Mouse (Mus musculus) 3T3-L1 (cell line): Measurements from ENCODE around the gene Cript.
"Not testable (repeated sequence)": the region's sequence is repeated elsewhere in the genome, so short reads cannot be mapped to it uniquely, and the experiment has no call there.

Source experiments
- DNase-seq: peaks from one replicate; pipeline ENCODE4 v3.0.0-alpha.2; 2015; ENCODE audit warnings: low read depth, low spot score

Cript gene

DNA sequence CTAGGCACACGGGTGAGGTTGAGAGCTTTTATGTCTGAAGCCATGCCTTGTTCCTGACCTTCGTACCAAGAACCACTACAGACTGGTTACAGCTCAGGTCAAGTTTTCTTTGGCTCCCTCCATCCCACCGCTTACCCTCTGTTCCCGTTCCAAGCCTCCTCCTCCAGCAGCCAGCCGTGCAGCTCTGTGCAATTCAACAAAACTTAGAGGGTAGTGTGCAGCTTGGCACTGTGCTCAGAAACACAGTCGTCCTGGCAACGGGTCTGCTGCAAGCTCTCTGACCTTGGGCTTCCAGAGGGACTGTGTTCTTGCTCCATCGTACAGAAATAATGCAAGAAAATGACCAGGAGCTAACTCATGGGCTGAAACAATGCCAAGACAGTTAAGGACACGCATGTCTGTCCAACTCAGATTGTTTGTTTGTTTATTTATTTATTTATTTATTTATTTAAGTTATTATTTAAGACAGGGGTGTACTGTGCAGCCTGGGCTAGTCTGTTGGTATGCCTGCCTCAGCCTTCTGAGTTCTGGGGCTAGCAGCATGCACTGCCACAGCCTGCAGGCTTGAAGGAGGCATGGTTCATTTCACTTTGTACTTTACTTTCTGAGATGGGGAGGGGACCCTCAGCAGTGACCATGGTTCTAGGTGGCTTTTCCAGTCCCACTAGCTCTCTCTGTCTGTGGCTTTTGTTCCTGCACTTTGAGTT is 25.3 kb downstream of the Cript start:
- no peak for DNase-seq

DNA sequence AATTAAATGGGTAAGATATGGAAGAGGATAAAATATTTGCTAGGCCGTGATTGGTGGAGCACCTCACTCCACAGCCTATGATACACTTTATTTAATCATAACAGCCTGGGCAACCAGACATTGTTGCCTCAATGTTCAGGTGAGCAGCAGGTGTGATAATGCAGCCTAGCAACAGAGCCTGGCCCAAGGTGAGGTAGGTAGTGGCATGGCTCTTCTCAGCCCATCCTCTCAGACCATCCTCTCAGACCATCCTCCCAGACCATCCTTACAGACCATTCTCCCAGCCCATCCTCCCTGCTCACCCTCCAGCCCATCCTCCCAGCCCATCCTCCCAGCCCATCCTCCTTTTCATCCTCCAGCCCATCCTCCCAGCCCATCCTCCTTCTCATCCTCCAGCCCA is 26.3 kb downstream of the Cript start:
- DNase-seq: no peak

DNA sequence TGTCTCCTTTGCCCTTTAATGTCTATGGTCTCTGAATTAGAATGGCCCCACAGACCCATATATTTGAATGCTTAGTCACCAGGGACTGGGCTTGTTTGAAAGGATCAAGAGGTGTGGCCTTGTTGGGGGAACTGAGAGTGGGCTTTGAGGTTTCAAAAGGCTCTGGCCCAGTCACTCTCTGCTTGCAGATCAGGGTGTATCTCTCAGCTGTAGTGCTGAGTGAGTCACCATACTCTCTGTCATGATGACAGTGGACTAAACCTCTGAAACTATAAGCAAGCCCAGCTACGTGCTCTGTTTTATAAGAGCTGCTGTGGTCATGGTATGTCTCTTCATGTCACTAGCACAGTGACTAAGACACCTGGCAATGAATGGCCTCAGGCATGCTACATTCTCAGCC is 27.1 kb downstream of the Cript start:
- DNase-seq: peak; percentile 56

DNA sequence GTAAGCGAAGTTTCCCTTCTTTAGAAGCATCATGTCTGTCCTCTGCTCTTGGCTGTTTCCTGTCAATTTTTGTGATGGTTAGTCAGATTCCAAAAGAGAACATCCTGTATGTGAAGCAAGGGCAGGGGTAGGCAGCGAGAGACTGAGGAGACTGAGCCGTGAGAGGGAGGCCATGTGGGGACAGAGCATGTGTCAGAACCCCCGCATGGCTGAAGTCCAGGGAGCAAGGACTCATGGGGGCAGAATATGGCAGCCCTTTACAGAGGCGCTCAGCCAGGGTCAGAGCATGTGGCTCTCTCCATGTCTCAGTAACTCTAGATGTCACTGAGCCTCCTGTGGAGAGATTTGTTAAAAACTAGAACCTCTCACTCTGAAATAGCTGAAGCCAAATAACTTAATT is 28.6 kb downstream of the Cript start:
- DNase-seq: no peak

GRCm38 (mm10) chr17:87055051-87055459 is 29.7 kb downstream of the Cript start:
- peak; percentile 19 for DNase-seq

- DNase-seq: no peak
Observed at GRCm38 (mm10) chr17:87055663-87056062, 30.3 kb downstream of the Cript start.

- no peak for DNase-seq
Observed at GRCm38 (mm10) chr17:87056761-87057160, 31.4 kb downstream of the Cript start.

DNA sequence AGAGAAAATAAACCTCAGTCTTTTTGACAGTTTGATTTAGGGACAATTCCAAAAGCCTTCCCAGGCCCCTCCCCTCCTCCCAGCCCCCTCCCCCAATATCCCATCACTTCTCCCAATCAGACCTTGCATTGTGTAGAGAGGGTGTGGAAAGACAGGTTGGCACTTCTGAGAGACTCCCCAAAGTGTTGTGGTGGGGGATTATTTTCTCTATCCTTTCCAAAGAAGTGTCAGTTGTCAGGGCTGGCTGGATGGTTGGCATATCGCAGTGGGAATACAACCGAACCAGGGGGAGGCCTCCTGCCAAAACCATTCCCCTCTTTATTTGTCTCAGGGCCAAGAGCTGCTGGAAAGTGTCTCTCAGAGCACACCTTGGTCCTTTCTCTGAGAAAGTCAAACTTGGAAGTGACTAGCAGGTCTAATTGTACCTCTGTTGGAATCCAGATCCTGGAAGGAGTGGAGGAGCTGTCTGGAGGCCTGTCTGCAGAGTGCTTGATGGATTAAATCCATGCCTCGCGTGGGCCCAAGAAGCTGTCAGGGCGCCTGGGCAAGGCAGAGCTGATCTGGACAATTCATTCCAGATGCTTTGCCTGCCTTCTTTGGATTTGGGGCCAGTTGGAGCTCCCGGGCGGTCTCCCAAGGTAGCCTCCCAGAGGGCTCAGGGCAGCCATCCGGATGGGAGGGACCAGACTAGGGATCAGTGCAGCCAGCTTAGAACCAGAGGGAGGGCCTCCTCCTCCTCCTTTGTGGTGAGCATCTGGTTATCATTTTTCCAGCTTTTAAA is 32.3 kb downstream of the Cript start:
- DNase-seq: peak; percentile 82

DNA sequence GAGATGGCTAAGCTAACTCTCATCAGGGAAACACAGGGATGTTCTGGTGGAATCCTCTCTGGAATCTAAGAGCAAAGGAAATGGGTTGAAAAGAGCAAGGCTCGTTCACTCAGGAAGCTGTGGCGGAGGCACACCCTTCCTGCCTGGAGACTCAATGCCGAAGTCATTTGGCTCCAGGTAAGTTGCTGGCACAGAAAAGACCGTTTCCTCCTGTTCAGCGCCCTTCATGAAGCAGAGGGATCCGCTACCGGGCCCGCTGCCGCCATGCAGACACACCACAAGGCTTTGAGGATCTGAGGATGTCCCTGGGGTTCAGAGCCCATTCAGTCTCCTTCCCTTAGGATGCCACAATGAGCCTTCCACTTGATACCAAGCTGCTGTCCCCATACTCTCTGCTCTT is 37.3 kb downstream of the Cript start:
- no peak for DNase-seq

DNA sequence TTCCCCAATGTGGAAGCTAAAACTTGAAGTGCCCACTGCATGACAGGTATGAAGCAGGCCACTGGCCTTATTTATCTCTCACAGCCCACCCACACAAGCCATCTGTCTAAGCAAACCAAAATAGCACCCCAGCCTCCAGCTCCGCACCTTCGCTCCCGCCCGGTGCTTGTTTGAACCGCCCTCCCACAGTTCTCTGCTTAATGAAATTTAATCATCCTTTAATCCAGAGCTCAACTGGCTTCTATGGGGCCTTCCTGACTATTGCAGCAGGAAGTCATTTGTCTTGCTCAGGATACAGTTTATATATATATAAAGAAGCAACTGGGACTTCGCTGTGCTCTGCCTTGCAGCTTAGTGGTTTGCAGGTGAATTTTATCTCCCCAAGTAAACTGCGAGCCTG is 38.1 kb downstream of the Cript start:
- DNase-seq: no peak

DNA sequence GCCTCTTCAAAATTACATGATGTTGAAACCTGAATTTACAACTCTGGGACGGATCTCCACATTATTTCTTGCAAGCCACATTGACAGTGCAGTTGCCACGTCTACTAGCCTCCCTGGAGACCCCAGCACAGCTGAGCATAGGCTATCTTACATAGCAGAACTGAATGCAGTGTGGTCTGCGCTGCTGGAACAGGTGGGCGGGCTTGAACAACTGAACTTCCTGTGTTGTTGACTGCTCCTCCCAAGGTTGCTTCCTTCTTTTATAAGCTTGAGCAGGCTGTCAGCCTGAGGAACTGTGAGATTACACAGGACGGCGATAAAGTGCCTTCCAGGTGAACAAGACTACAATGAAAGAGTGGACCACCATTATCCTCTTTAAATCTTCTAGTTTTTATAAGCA is 38.6 kb downstream of the Cript start:
- DNase-seq: no peak

DNA sequence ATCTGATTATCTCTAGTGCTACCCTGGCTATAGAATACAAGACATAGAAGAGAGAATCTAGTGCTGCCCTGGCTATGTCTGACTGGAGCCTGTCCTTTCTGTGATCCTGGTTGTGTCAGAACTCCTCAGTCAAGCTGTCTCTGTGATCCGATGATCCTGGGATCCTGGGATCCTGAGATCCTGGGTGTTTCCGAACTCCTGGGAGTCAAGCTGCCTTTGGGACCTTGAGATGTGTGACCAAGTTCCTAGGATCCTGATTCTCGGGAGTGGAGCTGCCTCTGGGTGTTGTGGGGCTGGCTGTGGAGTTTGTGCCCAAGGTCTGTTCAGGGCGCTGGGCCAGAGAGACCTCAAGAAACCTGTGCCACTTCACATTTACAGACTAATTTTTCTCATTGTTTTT is 43.6 kb downstream of the Cript start:
- no peak for DNase-seq

DNA sequence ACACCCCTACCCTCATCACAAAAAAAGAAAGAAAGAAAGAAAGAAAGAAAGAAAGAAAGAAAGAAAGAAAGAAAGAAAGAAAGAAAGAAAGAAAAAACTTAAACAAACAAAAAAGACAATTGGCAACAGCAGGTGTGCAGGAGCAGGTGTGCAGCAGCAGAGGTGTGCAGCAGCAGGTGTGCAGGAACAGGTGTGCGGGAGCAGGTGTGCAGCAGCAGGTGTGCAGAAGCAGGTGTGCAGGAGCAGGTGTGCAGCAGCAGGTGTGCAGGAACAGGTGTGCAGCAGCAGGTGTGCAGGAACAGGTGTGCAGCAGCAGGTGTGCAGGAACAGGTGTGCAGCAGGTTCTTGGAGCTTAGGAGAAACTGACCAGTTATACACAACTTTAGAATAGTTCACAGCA is 46.8 kb downstream of the Cript start:
- not testable (repeated sequence) for DNase-seq

GRCm38 (mm10) chr17:87072766-87073440 is 47.6 kb downstream of the Cript start:
- DNase-seq: no peak

- no peak for DNase-seq
Observed at GRCm38 (mm10) chr17:87073470-87073869, 48.1 kb downstream of the Cript start.

GRCm38 (mm10) chr17:87078217-87078616 is 52.9 kb downstream of the Cript start:
- not testable (repeated sequence) for DNase-seq

DNA sequence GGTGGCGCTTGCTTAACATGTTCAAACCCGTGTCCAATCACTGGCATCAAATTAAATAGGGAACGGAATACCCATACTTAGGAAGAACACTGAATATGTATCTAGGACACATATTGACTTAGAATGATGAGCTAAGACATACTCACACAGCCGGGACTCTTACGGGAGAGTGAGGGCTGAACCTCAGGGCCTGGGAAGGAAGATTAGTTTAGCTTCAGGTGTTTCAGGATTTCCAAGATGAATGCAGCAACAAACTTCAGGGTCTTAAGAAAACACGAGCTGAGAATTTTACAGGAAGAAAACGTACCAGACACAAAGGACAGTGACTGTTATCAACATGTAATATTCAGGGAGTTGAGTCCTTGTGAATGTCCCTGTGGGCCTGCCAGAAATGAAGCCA is 55.4 kb downstream of the Cript start:
- DNase-seq: no peak

DNA sequence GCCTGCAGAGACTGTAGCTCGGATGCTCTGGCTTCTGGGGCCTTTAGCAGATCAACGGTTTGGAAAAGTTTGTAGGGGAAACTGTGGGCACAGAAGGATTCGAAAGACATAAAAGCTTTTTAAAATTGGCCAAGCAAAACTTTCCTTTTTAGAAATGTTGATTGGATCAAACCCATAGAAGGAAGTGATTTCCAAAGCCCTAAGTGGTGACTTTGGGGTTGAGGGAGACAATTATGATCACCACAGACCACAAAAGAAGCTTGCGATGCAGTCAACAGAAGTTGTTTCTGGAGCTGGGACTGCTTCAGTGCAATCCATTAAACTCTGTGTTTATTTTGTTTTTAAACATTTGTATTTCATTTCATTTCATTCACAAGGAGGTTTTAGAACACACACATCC is 57.2 kb downstream of the Cript start:
- no peak for DNase-seq

DNA sequence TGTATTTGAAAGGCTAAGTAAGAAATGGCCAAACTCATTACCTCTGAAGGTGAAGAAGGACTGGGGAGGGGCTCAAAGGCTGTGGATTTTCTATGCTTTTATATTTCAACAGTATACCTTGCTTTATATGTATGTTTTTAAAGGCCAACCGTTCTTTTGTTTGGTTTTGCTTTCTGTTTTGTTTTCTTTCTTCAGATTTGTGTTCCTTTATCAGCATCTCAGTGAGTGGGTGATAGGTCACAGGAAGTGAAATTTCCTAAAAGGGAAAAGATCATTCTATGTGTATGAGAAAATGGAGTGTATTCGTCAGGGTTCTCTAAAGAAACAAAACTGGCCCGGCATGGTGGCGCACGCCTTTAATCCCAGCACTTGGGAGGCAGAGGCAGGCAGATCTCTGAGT is 58.3 kb downstream of the Cript start:
- no peak for DNase-seq
